Mouse (Mus musculus) heart, embryonic 16.5 days (tissue): ENCODE data around the gene Sesn2. TPM values are rescaled to one million over a fixed set of nuclear protein-coding genes. Genes with fewer than 3 reads are reported as not detected.

Source experiments
- ATAC-seq: fragments of 200-750 bp; cut with Nextera tagmentation; replicated peaks from 2 replicates; pipeline ENCODE4 v1.8.0; 2017; ENCODE audit warnings: moderate number of reproducible peaks; ENCODE audit not compliant: insufficient read depth, low FRiP score; ENCODE audit errors: extremely low read depth
- H3K27ac ChIP-seq: fragments of 300-500 bp; sonication (generic); 2 replicates; pipeline ENCODE4 v1.5.1; 2014; ENCODE audit warnings: mild to moderate bottlenecking, low read length, control low read depth, moderate library complexity
- H3K27me3 ChIP-seq: fragments of 300-500 bp; sonication (generic); 2 replicates; pipeline ENCODE4 v1.6.1; 2014; ENCODE audit warnings: low read length, mixed read lengths; ENCODE audit not compliant: control insufficient read depth, insufficient read depth
- H3K36me3 ChIP-seq: fragments of 300-500 bp; sonication (generic); 2 replicates; pipeline ENCODE4 v1.6.1; 2014; ENCODE audit not compliant: control insufficient read depth, insufficient read depth
- H3K4me1 ChIP-seq: fragments of 300-500 bp; sonication (generic); 2 replicates; pipeline ENCODE4 v1.6.1; 2014; ENCODE audit warnings: low read length, mixed read lengths; ENCODE audit not compliant: control insufficient read depth, insufficient read depth
- H3K4me2 ChIP-seq: fragments of 300-500 bp; sonication (generic); 2 replicates; pipeline ENCODE4 v1.6.1; 2014; ENCODE audit warnings: low read depth, mild to moderate bottlenecking, control low read depth, low read length
- H3K4me3 ChIP-seq: fragments of 300-500 bp; sonication (generic); 2 replicates; pipeline ENCODE4 v1.5.1; 2014; ENCODE audit warnings: mild to moderate bottlenecking, control low read depth, low read length
- H3K9ac ChIP-seq: fragments of 300-500 bp; sonication (generic); 2 replicates; pipeline ENCODE4 v1.6.1; 2014; ENCODE audit warnings: low read length, control low read depth
- H3K9me3 ChIP-seq: fragments of 300-500 bp; sonication (generic); replicated peaks from 2 replicates; pipeline ENCODE4 v1.6.1; 2016; ENCODE audit warnings: low read length; ENCODE audit not compliant: control insufficient read depth
- WGBS: fragments of 180-500 bp; shearing (Covaris S2); extraction: QIAGEN DNeasy Blood & Tissue Kit; methylation state at CpG from one replicate; pipeline ENCODE4 v1.1.7; 2014; 5-methylcytosine and 5-hydroxymethylcytosine counted together
- polyA plus RNA-seq: library from polyadenylated mRNA; unstranded; fragments of >200 nt; fragmentation: Nextera tagmentation; extraction: Ambion mirVana; gene quantifications from 2 replicates; pipeline ENCODE4 v1.2.1, GENCODE M21; 2015

Gene Sesn2
- polyA plus RNA-seq, 1 experiment from 2014 or later, result 5.9 TPM

- no peak overlapping the region for H3K4me2 ChIP-seq
- 89% methylated on average over 3 of the region's 3 CpGs for WGBS
Observed at GRCm38 (mm10) chr4:132519188-132519587, 8.9 kb upstream of the Sesn2 start.

GRCm38 (mm10) chr4:132518066-132518465, 7.8 kb upstream of the Sesn2 start:
- no peak overlapping the region for H3K27ac ChIP-seq
- H3K36me3 ChIP-seq, result no peaks in the 10 kb centered on the region
- H3K9me3 ChIP-seq, result no peaks in the 10 kb centered on the region
- no peak for ATAC-seq
- 78% methylated on average over 8 of the region's 8 CpGs for WGBS
- peaks cover 11% of the 10 kb centered on the region; the same call in 1 of the 2 replicates for H3K4me1 ChIP-seq
- no peak overlapping the region for H3K4me3 ChIP-seq
- H3K4me2 ChIP-seq, result no peak overlapping the region
- H3K9ac ChIP-seq, result no peak overlapping the region
- no peaks in the 10 kb centered on the region for H3K27me3 ChIP-seq

More at GRCm38 (mm10) chr4:132519188-132519587, 8.9 kb upstream of the Sesn2 start:
- Histone ChIP-seq H3K4me3 (no peak overlapping the region), H3K9me3 (no peaks in the 10 kb centered on the region), H3K9ac (no peak overlapping the region), H3K27me3 (no peaks in the 10 kb centered on the region), H3K27ac (no peak overlapping the region), H3K36me3 (no peaks in the 10 kb centered on the region), H3K4me1 (peaks cover 9% of the 10 kb centered on the region)
- no peak for ATAC-seq

- H3K36me3 ChIP-seq, result no peaks in the 10 kb centered on the region
- ATAC-seq, result peak; percentile 94
- H3K9me3 ChIP-seq, result no peaks in the 10 kb centered on the region
- H3K27me3 ChIP-seq, result no peaks in the 10 kb centered on the region
- peak overlapping the region; percentile 69 for H3K4me3 ChIP-seq
- peak overlapping the region; percentile 91 for H3K27ac ChIP-seq
- peak overlapping the region; percentile 93 for H3K4me2 ChIP-seq
- peaks cover 14% of the 10 kb centered on the region for H3K4me1 ChIP-seq
- 19% methylated on average over 22 of the region's 22 CpGs for WGBS
- H3K9ac ChIP-seq, result peak overlapping the region; percentile 75
Observed at GRCm38 (mm10) chr4:132515369-132516155, 5.3 kb upstream of the Sesn2 start.

- H3K9ac ChIP-seq, result peak overlapping the region; percentile 75
- ATAC-seq, result 0 out of 2 replicates have a peak, but pooled peaks have one; percentile 6
- H3K9me3 ChIP-seq, result no peaks in the 10 kb centered on the region
- peak overlapping the region; percentile 93 for H3K4me2 ChIP-seq
- no peaks in the 10 kb centered on the region for H3K27me3 ChIP-seq
- peak overlapping the region; percentile 91 for H3K27ac ChIP-seq
- no peaks in the 10 kb centered on the region for H3K36me3 ChIP-seq
- 1% methylated on average over 21 of the region's 21 CpGs for WGBS
- H3K4me3 ChIP-seq, result peak overlapping the region; percentile 69
- peaks cover 15% of the 10 kb centered on the region for H3K4me1 ChIP-seq
Observed at GRCm38 (mm10) chr4:132514555-132515135, 4.3 kb upstream of the Sesn2 start.

- H3K27ac ChIP-seq, result no peak overlapping the region
- H3K27me3 ChIP-seq, result no peaks in the 10 kb centered on the region
- H3K9me3 ChIP-seq, result no peaks in the 10 kb centered on the region
- H3K4me3 ChIP-seq, result no peak overlapping the region
- no peak for ATAC-seq
- no peak overlapping the region; the same call in 1 of the 2 replicates for H3K4me2 ChIP-seq
- peaks cover 20% of the 10 kb centered on the region for H3K4me1 ChIP-seq
- no peaks in the 10 kb centered on the region for H3K36me3 ChIP-seq
- 35% methylated on average over 14 of the region's 14 CpGs for WGBS
- no peak overlapping the region for H3K9ac ChIP-seq
Observed at GRCm38 (mm10) chr4:132513395-132514273, 3.3 kb upstream of the Sesn2 start.

GRCm38 (mm10) chr4:132512080-132512479, 1.8 kb upstream of the Sesn2 start:
- Histone ChIP-seq H3K27me3 (no peaks in the 10 kb centered on the region), H3K4me1 (peaks cover 24% of the 10 kb centered on the region), H3K9ac (no peak overlapping the region), H3K4me2 (no peak overlapping the region), H3K9me3 (no peaks in the 10 kb centered on the region), H3K36me3 (no peaks in the 10 kb centered on the region), H3K27ac (no peak overlapping the region), H3K4me3 (no peak overlapping the region)
- 71% methylated on average over 3 of the region's 3 CpGs for WGBS
- no peak for ATAC-seq

GRCm38 (mm10) chr4:132509621-132510296, 542 bp downstream of the Sesn2 start:
- Histone ChIP-seq H3K4me3 (peak overlapping the region; percentile 92), H3K9me3 (no peaks in the 10 kb centered on the region), H3K27ac (peak overlapping the region; percentile 84), H3K4me2 (peak overlapping the region; percentile 92), H3K4me1 (peaks cover 22% of the 10 kb centered on the region), H3K36me3 (no peaks in the 10 kb centered on the region), H3K9ac (peak overlapping the region; percentile 77), H3K27me3 (no peaks in the 10 kb centered on the region)
- WGBS, result under 1% methylated on average over 52 of the region's 52 CpGs
- peak; percentile 56 for ATAC-seq

- Histone ChIP-seq H3K36me3 (no peaks in the 10 kb centered on the region), H3K9me3 (no peaks in the 10 kb centered on the region), H3K9ac (peak overlapping the region; percentile 45; the same call in 1 of the 2 replicates), H3K4me3 (no peak overlapping the region), H3K27me3 (no peaks in the 10 kb centered on the region), H3K27ac (no peak overlapping the region), H3K4me1 (peaks cover 14% of the 10 kb centered on the region), H3K4me2 (no peak overlapping the region)
- ATAC-seq, result no peak
- WGBS, result 53% methylated on average over 2 of the region's 2 CpGs
Observed at GRCm38 (mm10) chr4:132507210-132507609, 3.1 kb downstream of the Sesn2 start.
